Mouse (Mus musculus) retina, embryonic 14.5 days (tissue): Measurements from ENCODE around the gene Ube2r2.

Source experiments
- DNase-seq: peaks from one replicate; pipeline ENCODE4 v3.0.0-alpha.2; 2015; ENCODE audit warnings: low spot score

The Ube2r2 gene

DNA sequence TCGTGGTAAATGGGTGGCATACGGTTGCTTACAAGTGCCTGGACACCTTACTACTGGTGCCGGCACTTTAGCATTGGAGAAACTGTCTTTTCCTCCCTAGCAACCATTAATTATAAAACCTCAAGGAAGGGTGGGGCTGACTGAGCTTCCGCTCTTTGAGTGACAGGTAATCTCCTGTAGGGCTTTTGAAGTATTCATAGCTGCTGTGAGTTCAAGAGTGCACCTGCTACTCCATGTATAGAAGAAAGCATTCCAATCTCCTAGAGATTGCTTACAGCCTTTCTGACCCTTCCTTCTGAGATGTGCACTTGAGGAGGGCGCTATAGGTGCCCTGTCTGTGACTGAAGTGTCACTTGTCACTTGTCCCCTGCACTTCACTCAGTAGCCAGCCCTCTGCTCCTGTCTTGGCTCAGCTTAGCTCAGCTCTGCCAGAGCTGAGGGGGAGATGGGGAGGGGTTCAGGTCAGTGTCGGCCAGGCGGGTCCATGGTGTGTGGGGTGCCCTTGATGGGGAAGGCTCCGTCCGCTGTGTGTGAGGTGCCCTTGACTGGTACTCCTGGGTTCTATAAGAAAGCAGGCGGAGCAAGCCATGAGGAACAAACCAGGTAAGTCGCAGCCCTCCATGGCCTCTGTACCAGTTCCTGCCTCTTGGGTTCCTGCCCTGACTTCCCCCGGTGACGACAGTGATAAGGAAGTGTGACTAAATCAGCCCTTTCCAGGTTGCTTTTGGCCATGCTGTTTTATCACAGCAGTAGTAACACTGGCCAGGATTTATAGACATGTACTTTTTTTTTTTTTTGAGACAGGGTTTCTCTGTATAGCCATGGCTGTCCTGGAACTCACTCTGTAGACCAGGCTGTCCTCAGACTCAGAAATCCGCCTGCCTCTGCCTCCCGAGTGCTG is 44.5 kb downstream of the Ube2r2 start:
- DNase-seq = no peak

DNA sequence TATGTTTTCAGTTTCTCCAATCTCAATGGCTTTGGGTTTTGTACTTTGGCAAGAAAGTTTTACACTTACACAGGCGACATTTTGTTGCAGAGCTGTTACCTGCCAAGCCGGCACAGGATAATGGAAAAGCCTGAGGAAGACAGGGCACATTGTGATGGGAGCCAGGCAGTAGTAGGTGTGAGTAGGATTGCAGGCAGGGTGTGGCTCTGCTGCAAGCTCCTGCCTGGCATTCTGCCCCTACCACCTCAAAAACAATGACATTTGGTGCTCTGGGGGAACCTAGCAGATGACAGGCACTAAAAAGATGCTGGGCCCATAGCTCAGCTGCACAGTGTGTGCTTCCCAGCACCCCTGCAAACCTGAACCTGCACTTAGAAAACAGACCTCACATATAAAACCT is 54.3 kb downstream of the Ube2r2 start:
- no peak for DNase-seq

DNA sequence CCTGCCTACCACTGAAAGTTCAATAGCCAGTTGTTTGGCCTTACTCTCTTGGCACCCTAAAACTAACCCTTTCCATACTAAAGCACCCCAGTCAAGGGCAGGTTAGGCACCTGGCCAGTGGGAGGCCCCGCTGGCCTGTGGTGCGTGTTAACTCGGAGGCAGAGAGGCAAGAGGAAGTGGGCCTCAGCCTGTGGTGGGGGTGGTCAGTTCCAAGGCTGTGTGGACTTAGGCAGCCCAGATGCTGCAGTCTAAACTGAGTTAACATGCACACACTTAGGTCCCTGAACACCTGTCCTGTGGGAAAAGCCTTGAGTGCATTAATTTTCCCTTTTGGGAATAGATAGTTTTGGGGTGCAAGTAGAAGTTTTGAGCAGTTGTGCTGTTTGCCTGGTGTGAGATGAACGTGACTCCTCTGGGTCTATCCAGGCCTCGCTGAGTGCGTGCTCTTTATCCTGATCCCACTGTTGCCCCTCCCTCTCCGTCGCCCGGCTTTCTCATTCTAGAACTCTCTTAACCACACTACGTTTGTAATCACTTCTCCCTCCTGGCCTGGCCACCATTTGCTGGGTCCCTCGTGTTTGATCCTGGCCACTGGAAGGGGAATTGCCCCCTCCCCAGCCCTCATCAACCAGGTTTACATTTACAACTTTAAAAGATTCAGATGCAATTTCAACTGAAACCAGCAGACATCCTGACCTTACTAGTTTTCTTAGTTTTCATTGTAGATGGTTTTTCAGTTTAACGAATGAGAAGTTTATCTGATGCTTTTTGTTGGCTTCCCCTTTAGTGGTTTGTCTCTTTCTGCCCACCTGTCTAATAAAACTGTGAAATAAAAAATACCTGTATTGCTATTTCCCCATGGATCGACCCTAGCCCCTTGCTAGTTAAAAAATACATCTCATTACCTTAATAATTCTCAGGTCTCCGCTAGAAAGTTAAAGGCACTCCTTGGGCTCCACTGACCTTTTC is 57.3 kb downstream of the Ube2r2 start:
- DNase-seq = no peak

DNA sequence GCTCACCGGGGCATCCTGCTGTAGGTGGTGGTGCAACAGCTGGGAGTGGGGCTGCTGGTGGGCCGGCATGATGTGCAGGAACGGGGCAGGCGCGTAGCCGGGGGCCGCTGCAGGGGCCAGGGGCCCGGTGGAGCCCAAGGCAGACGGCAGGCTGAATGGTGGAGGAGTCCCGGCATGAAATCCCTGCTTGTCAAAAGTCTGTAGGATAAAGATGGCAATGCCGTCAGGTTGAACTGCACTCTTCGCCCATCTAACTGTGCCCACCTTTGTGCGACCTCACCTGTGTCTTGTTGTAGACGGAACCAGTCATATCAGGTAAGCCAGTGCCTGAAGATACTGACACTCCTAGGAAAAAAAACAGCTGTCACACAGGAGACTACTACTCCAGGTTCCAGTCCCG is 59.8 kb downstream of the Ube2r2 start:
- DNase-seq = no peak

DNA sequence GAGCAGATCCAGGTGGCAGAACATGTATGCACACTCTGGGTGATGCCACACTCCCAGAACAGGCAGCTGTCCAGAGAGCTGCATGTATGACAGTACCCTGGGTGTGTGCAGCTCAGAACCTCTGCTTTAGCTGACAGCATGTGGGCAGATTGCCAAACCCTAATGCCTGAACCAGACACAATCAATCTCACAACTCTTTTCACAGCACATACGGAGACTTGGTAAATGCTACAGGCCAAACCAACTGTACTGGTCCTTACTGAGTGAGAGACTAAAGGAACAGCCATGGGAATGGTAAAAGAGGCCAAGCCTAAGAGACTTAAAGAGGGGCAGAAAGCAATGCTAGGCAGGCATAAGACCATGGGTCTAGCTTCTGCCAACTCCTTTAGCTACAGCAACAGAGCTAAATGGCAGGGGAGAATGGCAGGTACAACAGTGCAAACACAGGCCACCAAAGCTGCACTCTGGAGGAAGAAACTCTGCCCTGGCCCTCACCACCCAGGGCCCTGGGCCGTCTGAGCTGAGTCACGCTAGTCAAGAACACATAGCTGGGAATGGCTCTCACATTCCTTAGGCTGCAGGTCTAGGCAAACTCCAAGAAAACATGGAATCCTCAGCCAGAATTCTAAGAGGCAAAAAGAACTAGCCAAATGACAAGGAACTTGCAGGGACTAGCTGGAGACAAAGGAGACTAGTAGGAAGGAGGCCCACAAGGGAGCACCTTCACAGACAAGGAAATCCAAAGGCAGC is 61.5 kb downstream of the Ube2r2 start:
- no peak for DNase-seq

DNA sequence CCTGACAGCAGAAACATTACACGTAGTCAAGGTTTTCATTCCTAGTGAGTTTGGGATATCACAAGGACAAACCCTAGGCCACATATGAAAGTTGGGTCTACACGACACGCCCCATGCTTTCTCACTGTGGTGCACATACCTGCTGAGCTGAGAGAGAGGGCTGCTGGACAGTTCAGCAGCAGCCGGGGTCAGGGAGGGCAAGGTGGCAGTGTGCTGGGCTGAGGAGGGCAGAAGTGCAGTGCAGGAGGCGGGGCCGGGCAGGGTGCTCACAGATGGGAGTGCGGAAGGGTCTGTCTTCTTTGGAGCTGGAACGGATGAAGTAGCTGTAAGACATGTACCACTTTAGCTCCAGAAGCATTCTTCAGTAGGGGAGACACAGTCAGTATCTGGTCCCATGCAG is 66.6 kb downstream of the Ube2r2 start:
- DNase-seq = no peak

DNA sequence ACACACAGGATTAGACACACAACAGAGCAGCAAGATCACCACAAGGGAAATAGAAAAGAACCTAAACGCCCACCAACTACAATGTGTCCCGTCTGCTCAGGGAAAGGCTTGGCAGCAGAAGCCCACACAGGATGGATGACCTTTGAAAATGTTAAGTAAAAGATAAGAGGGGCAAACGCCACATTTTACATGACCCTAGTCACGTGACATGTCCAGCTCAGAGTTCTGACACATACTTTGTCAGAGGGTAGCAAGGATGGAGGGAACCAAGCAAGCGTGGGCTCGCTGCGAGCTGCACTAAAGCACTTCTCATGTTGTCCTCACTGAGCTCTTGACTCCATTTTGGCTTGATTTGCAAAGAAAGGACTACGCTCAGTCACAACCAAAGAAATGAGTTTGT is 70.2 kb downstream of the Ube2r2 start:
- no peak for DNase-seq

DNA sequence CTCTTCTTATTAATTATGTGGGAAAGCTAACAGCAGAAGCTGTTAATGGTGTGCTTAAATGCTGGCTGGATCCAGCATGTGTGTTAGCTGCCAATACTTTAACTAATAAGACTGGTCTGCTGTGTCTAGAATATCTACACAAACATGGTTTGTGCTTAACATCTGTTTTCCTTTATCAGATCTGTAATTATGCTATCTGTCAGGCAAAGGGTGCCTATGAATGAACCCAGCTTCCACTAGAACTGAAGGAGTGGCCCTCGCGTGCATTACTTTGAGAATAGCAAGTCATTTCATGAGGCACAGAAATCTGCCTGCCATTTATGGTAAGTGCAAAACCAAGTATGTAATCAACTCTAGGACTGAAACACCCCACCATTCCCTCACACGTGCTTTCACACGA is 72.5 kb downstream of the Ube2r2 start:
- no peak for DNase-seq

DNA sequence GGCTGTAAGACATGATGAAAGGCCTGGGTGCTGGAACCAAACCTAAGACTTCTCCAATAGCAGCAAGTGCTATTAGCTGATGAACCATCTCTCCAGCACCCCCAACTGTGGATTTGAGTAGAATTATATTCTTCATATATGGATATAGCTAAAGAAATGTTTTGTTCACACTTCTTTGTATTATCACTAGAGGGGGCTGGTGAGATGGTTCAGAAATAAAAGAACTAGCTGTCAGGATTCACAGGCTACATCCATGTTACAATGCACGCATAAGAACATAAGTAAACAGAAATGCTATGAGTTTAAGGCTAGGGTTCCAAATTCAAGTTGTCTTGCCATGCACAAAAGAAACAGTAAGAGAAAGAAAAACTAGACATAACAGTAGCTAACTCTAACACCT is 89.9 kb downstream of the Ube2r2 start:
- DNase-seq = peak; percentile 65

DNA sequence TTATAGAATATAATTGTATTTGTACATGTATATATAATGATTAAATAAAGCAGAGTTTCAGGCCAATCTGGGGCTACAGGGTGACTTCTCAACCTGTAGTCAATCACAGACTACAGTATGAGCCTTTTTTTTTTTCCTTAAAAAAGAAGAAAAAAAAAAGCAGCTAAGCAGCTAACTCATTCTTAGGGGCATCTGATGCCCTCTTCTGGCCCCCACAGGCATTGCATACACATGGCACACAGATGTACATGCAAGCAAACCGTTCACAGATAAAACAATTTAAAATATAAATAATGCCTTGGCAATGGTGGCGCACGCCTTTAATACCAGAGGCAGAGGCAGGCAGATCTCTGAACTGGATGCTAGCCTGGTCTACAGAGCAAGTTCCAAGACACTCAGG is 90.8 kb downstream of the Ube2r2 start:
- DNase-seq = peak; percentile 62

DNA sequence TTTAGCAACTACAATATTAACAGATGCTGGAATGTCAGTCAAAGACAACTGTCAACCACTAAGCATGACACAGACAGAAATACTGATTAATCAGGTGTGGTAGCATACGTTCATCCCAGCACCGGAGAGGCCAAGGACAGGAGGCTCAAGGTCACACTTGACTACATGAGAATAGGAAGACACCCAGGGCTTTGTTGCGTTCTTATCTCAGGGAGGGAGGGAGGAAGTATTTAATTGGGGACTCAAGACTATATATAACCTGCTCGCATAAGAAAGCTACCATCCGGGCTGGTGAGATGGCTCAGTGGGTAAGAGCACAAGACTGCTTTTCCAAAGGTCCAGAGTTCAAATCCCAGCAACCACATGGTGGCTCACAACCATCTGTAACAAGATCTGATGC is 100.1 kb downstream of the Ube2r2 start:
- DNase-seq = no peak

DNA sequence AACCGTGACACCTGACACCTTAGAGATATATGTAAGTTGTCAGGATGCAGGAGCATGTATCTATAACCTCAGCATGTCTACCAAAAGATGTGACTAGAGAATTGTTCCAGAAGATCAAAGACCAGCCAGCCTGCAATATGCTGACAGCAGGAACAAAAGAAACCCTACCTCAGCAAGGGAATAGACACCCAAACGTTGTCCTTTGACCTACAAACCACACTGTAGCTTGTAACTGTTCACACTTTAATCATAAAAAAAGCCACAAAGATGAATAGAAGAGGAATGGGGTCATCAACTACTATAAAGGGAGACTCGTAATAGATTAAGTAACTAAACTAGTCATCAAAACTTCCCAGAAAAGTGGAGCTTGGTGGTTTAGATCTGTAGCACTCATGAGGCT is 105.4 kb downstream of the Ube2r2 start:
- no peak for DNase-seq
